Mouse (Mus musculus) retina, adult 2 months (tissue): ENCODE data around the gene Defb25.
A peak's percentile ranks its signal among the peaks of the same experiment; 100 is the strongest.

Experiments
- DNase-seq: peaks from one replicate; pipeline ENCODE4 v3.0.0-alpha.2; 2012; ENCODE audit warnings: low read depth, low spot score

Gene Defb25

GRCm38 (mm10) chr2:152628066-152628465 lies 5.2 kb upstream of the Defb25 start:
- DNase-seq, result no peak

GRCm38 (mm10) chr2:152626774-152627591 lies 4.1 kb upstream of the Defb25 start, which contains the start of gene Rem1:
Gene Rem1, plus strand, starts transcription at chr2:152626951.
- no peak for DNase-seq

- DNase-seq, result no peak
These were observed 2.4 kb upstream of the Defb25 start for GRCm38 (mm10) chr2:152625256-152625655.

- no peak for DNase-seq
These were observed 1.7 kb upstream of the Defb25 start for GRCm38 (mm10) chr2:152624566-152624965.

GRCm38 (mm10) chr2:152622151-152622550 lies 702 bp downstream of the Defb25 start:
- DNase-seq, result no peak

GRCm38 (mm10) chr2:152620367-152621134 lies 2.3 kb downstream of the Defb25 start:
- no peak for DNase-seq

- DNase-seq, result no peak
These were observed 5.5 kb downstream of the Defb25 start for GRCm38 (mm10) chr2:152617374-152617773.

GRCm38 (mm10) chr2:152616470-152616869 lies 6.4 kb downstream of the Defb25 start:
- no peak for DNase-seq

- peak; percentile 36 for DNase-seq
These were observed 7.3 kb downstream of the Defb25 start for GRCm38 (mm10) chr2:152615563-152615962.

GRCm38 (mm10) chr2:152612193-152612592 lies 10.7 kb downstream of the Defb25 start:
- DNase-seq, result no peak

- DNase-seq, result no peak
These were observed 14.1 kb downstream of the Defb25 start for GRCm38 (mm10) chr2:152608719-152609118.

GRCm38 (mm10) chr2:152607746-152608145 lies 15.1 kb downstream of the Defb25 start:
- DNase-seq, result no peak

GRCm38 (mm10) chr2:152604057-152604456 lies 18.8 kb downstream of the Defb25 start, which contains the start of gene Defb36:
Gene Defb36, plus strand, starts transcription at chr2:152604327.
- no peak for DNase-seq

GRCm38 (mm10) chr2:152601275-152601960 lies 21.4 kb downstream of the Defb25 start:
- DNase-seq, result no peak

GRCm38 (mm10) chr2:152600076-152600475 lies 22.8 kb downstream of the Defb25 start:
- DNase-seq, result no peak

- no peak for DNase-seq
These were observed 23.6 kb downstream of the Defb25 start, which contains the start of gene Defb45 for GRCm38 (mm10) chr2:152599299-152599698. Gene Defb45, minus strand, starts transcription at chr2:152599399.

- DNase-seq, result no peak
These were observed 33.8 kb downstream of the Defb25 start for GRCm38 (mm10) chr2:152589021-152589420.

- DNase-seq, result no peak
These were observed 34.4 kb downstream of the Defb25 start for GRCm38 (mm10) chr2:152588450-152588849.

GRCm38 (mm10) chr2:152586926-152587560 lies 35.8 kb downstream of the Defb25 start:
- no peak for DNase-seq

GRCm38 (mm10) chr2:152580612-152581011 lies 42.2 kb downstream of the Defb25 start:
- no peak for DNase-seq

- no peak for DNase-seq
These were observed 42.7 kb downstream of the Defb25 start, which contains the start of gene Defb19 for GRCm38 (mm10) chr2:152580107-152580506. Gene Defb19, minus strand, starts transcription at chr2:152580312.
